Mouse (Mus musculus) neural tube, embryonic 14.5 days (tissue): ENCODE results near the gene Pou3f3. TPM values are rescaled to one million over a fixed set of nuclear protein-coding genes. Genes with fewer than 3 reads are reported as not detected.

Source experiments
- ATAC-seq: fragments of 200-750 bp; cut with Nextera tagmentation; 2 replicates; pipeline ENCODE4 v1.8.0; 2017; ENCODE audit warnings: low read depth, mild to moderate bottlenecking, moderate TSS enrichment, moderate library complexity
- H3K27ac ChIP-seq: fragments of 300-500 bp; sonication (generic); 2 replicates; pipeline ENCODE4 v1.5.1; 2014; ENCODE audit warnings: low read depth, mild to moderate bottlenecking, control low read depth, low read length, moderate library complexity, mixed read lengths
- H3K27me3 ChIP-seq: fragments of 300-500 bp; sonication (generic); 2 replicates; pipeline ENCODE4 v1.6.1; 2014; ENCODE audit warnings: low read length; ENCODE audit not compliant: control insufficient read depth, insufficient read depth
- H3K36me3 ChIP-seq: fragments of 300-500 bp; sonication (generic); 2 replicates; pipeline ENCODE4 v1.6.1; 2014; ENCODE audit warnings: low read length, mixed read lengths; ENCODE audit not compliant: control insufficient read depth, insufficient read depth
- H3K4me1 ChIP-seq: fragments of 300-500 bp; sonication (generic); 2 replicates; pipeline ENCODE4 v1.6.1; 2014; ENCODE audit warnings: low read length; ENCODE audit not compliant: control insufficient read depth, insufficient read depth
- H3K4me2 ChIP-seq: fragments of 300-500 bp; sonication (generic); 2 replicates; pipeline ENCODE4 v1.6.1; 2014; ENCODE audit warnings: mild to moderate bottlenecking, low read depth, low read length, control low read depth
- H3K4me3 ChIP-seq: fragments of 300-500 bp; sonication (generic); 2 replicates; pipeline ENCODE4 v1.5.1; 2014; ENCODE audit warnings: low read depth, low read length, control low read depth, mixed read lengths
- H3K9ac ChIP-seq: fragments of 300-500 bp; sonication (generic); replicated peaks from 2 replicates; pipeline ENCODE4 v1.6.1; 2014; ENCODE audit warnings: low read depth, mild to moderate bottlenecking, control low read depth, low read length, mixed read lengths
- H3K9me3 ChIP-seq: fragments of 300-500 bp; sonication (generic); 2 replicates; pipeline ENCODE4 v1.6.1; 2016; ENCODE audit warnings: low read length; ENCODE audit not compliant: control insufficient read depth
- WGBS: fragments of 180-500 bp; shearing (Covaris S2); extraction: QIAGEN DNeasy Blood & Tissue Kit; methylation state at CpG from one replicate; pipeline ENCODE4 v1.1.7; 2014; 5-methylcytosine and 5-hydroxymethylcytosine counted together
- polyA plus RNA-seq: library from polyadenylated mRNA; unstranded; fragments of >200 nt; fragmentation: Nextera tagmentation; extraction: Ambion mirVana; gene quantifications from 2 replicates; pipeline ENCODE4 v1.2.1, GENCODE M21; 2014

Gene Pou3f3
- polyA plus RNA-seq, 1 experiment from 2014 or later, result 10.4 TPM

DNA sequence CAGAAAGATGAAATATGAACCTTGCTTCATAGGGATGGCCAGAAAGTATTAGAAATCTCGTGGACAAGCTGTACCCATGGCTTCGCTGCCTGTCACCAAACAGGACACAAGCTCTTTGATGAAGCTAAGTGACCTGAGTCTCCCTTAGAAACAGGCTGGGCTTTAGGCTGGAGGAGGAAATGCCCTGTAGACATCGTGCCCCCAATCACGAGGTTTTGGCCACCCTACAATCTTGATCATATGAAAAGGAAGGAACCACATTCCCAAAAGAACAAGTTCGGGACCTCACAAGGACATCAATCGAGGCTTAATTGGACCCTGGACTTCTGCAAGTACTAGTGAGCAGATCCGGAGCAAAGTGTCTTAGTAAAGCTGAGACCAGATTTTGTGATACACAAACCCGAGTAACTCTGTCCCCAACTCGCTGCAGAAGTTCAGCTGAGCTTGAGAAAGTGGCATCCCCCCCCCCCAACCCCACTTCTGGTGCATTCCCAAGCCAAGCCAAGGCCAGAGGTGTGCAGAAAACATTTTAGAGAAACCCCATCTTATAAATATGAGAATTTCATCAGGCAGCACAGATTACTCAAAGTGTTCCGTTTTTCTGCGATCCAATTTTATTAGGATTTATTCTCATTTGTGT, 10.1 kb upstream of the Pou3f3 start:
- Histone ChIP-seq H3K4me2 (peak overlapping the region; percentile 95), H3K27me3 (no peaks in the 10 kb centered on the region), H3K9me3 (no peaks in the 10 kb centered on the region), H3K4me1 (peaks cover 23% of the 10 kb centered on the region), H3K27ac (peak overlapping the region; percentile 97; the same call in 1 of the 2 replicates), H3K9ac (peak overlapping the region; percentile 90), H3K4me3 (peak overlapping the region; percentile 49), H3K36me3 (no peaks in the 10 kb centered on the region)
- 3% methylated on average over 11 of the region's 11 CpGs for WGBS
- no peak for ATAC-seq

DNA sequence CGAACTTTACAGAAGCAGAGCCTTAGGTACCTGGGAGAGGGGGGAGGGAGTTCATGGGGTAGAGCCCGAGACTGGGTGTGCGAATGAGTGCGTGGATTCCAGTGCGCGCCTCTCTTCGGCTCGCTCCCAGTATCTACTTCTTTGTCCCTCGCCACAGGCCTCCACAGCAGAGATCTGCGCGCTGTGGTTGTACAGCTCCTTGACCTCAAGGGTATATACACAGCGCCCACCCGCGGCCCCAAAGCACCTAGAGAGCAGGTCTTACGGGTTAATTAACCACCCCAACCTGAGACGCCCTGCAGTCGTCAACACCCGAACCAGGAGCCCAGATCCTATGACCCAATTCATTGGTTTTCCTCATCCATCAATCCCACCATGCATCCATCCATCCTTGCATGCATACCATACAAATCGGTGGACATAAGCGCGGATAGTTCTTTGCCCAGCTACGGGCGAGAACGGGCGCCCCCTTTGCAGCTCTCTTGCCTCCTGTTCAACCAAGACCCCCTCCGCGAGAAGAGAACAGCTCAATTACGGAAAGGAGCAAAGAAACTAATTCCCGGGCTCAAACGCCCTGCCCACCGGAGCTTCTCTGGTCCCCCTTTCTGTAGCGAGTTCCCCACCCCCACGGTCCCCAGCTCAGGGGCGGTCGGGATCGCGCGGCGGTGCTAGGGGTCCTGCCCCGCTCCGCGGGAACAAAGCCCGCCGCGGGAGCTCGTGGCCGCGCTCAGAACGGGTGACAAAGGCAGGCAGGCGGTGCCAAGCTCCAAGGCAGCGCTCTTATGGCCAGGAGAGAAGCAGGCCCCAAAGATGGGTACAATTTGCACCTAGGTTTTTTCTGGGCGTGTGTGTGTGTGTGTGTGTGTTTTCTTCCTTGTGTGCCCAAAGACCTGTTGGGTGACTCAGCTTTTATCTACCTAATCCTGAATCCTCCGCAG, 9.1 kb upstream of the Pou3f3 start:
- H3K27ac ChIP-seq, result peak overlapping the region; percentile 97
- H3K9ac ChIP-seq, result peak overlapping the region; percentile 90
- H3K4me1 ChIP-seq, result peaks cover 23% of the 10 kb centered on the region

DNA sequence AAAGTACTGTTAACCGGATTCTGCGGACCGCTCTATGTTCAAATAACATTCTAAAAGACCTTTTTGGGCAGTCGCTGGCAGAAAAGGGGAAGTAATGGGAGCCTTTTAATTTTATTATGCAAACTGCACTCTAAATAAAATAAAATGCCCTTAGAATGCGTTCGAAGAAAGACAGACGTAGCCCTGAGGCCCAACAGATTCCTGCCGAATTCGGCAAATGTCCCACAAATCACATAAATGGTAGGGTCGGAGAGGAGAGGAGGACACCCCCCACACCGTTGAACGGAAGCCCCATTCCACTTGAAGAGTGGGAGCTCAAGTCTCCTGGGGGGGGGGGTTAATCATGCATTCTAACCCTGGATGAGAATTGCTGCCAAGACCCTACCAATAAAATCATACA, 8.3 kb upstream of the Pou3f3 start:
- Histone ChIP-seq H3K4me1 (peaks cover 27% of the 10 kb centered on the region), H3K9me3 (no peaks in the 10 kb centered on the region), H3K27ac (peak overlapping the region; percentile 97), H3K4me2 (peak overlapping the region; percentile 95), H3K27me3 (no peaks in the 10 kb centered on the region), H3K9ac (peak overlapping the region; percentile 90), H3K4me3 (peak overlapping the region; percentile 49), H3K36me3 (no peaks in the 10 kb centered on the region)
- ATAC-seq, result no peak
- 2% methylated on average over 12 of the region's 12 CpGs for WGBS

More for the DNA sequence above, 9.1 kb upstream of the Pou3f3 start:
- Histone ChIP-seq H3K9me3 (no peaks in the 10 kb centered on the region), H3K4me3 (peak overlapping the region; percentile 49), H3K4me2 (peak overlapping the region; percentile 95), H3K27me3 (no peaks in the 10 kb centered on the region), H3K36me3 (no peaks in the 10 kb centered on the region)
- WGBS, result under 1% methylated on average over 53 of the region's 53 CpGs
- ATAC-seq, result peak; percentile 75

DNA sequence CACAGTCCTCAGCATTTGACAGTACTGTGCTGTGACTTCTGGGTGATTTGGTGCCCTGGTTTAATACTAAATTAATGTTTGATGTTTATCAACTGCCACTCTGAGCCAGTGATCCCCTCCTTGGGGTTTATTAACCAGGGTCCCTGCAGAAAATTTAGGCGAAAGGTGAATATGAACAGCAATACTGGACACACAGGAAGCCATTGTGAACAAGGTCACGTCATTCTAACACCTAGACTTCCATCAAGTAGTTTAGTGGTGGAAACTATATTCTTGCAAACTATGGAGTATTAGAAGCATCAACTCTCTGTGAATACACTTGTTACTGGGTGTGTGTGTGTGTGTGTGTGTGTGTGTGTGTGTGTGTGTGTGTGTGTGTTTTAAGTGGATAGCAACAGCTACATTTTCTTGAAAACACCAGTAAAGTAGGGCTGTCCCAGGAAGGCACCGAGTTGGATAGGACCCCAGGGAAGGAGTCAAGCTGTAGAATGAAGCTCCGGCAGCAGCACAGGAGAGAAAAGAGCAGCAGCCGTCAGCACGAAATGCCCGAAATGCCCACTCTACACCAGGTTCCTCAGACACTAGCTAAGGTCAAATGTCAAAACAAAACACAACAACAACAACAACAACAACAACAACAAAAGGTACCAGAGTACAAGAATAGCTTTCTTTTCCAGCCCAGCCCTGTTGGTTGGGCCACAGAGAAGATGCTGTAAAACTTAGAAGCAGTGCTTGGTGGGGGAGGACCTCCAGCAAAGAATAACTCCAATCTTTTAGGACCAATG, 7.6 kb upstream of the Pou3f3 start:
- Histone ChIP-seq H3K36me3 (no peaks in the 10 kb centered on the region), H3K4me2 (peak overlapping the region; percentile 95; the same call in 1 of the 2 replicates), H3K27me3 (no peaks in the 10 kb centered on the region), H3K4me3 (no peak overlapping the region), H3K9ac (0 out of 2 replicates have a peak overlapping the region, but pooled peaks have one; percentile 12), H3K27ac (peak overlapping the region; percentile 45; the same call in 1 of the 2 replicates), H3K9me3 (no peaks in the 10 kb centered on the region), H3K4me1 (peaks cover 27% of the 10 kb centered on the region)
- no peak for ATAC-seq
- WGBS, result 7% methylated on average over 7 of the region's 7 CpGs

DNA sequence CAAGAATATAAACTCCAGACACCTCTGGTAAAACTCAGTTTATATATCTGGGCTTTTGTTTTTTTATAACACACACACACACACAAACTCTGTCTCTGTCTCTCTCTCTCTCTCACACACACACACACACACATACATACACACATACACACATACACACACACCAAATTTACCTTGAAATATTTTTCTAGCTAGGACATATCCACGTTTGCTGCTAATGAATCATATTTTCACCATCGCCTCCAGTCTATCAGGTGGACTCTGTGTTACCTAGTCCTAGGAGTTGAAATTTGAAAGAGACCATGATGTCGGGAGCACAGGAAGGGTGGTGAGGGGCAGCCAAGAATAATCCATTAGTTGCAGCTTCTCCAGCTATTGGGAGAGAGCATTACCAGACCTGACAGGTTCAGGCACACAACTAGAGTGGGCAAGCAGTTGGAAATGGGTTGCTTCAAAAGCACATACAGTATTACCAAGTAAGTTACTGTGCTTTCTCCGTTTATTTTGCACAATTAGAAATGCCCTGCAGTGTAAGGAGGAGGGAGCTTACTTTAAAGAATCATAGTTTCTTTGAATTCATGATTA, 6.9 kb upstream of the Pou3f3 start:
- Histone ChIP-seq H3K27me3 (no peaks in the 10 kb centered on the region), H3K9ac (no peak overlapping the region), H3K4me3 (peak overlapping the region; percentile 12; the same call in 1 of the 2 replicates), H3K36me3 (no peaks in the 10 kb centered on the region), H3K4me2 (peak overlapping the region; percentile 95), H3K27ac (no peak overlapping the region), H3K9me3 (no peaks in the 10 kb centered on the region), H3K4me1 (peaks cover 27% of the 10 kb centered on the region)
- 7% methylated on average over 4 of the region's 4 CpGs for WGBS
- ATAC-seq, result no peak

DNA sequence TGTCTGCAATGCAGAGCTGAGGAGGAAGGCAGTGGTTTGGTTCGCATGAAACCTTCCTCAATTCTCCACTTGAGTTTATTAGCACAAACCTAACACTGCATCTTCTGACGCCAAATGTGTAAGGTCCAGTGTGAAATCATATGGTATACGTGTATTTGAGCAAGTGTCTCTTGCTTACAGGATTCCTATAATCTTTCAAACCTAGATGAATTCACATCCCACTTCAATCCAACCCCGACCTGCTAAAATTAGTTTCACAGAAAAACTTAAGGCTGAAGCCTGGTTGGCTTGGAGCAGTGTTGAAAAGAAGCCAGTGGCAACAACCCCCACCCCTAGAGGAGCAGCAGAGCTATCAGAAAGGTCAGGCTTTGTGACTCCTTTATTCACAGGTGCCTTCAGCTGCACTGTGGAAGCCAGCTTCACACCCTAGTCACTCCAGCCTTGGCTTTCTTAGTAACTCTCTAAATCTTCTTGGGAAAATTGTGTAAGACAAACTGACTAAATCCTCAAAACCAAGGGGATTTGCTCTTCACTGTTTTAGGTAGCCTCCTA, 5.5 kb upstream of the Pou3f3 start:
- 11% methylated on average over 4 of the region's 4 CpGs for WGBS
- no peak for ATAC-seq
- Histone ChIP-seq H3K36me3 (no peaks in the 10 kb centered on the region), H3K9ac (peak overlapping the region; percentile 21; the same call in 1 of the 2 replicates), H3K27me3 (no peaks in the 10 kb centered on the region), H3K9me3 (no peaks in the 10 kb centered on the region), H3K27ac (peak overlapping the region; percentile 28), H3K4me1 (peaks cover 19% of the 10 kb centered on the region), H3K4me3 (peak overlapping the region; percentile 7; the same call in 1 of the 2 replicates), H3K4me2 (peak overlapping the region; percentile 95)

DNA sequence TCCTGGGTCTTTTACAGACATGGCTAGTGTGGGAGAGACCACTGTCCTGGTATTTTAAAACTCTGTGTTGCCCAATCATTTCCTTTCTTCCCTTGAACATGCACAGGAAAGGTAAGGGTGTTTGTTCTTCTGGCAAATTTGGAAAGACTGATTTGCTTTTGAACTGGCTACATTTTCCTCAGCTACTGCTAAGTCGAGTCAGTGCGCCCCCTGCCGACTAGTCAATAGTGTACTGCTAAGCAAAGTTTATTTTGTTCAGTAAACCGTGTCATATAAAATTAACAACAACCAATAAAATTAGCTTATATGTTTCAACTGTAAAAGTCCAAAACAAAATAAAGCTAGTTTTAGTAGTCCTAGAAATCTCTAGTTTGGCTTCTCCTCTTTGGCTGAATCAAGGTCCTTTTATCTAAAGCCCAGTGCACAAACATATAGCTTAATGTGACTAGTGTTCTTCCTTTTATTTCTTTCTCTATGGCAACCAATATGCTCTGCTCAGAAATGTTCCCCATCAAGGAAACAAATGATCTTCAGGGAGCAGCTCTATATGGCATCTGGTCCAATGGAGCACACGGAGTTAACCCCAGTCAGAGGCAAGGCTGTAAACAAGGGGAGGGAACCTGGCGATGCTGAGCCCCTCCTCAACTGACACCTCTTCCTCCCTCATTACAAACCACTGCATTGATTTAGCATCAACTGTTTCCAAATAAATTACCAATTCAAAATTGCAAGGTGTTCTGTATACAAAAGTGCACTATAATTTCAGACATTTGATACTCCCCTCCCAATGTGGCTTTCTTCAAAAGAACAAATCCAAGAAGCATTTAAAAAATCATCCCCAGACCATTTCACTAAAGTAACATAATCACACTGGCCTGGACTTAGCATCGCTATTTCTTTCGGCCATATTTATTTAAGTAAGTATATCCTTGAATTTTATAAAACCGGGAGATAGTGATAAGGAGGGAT, 4.1 kb upstream of the Pou3f3 start:
- ATAC-seq, result peak; percentile 32
- Histone ChIP-seq H3K4me2 (peak overlapping the region; percentile 95), H3K9ac (peak overlapping the region; percentile 54; the same call in 1 of the 2 replicates), H3K9me3 (no peaks in the 10 kb centered on the region), H3K36me3 (no peaks in the 10 kb centered on the region), H3K27ac (peak overlapping the region; percentile 97), H3K4me3 (peak overlapping the region; percentile 78), H3K27me3 (0 out of 2 replicates have a peak, but pooled peaks cover 2% of the 10 kb centered on the region), H3K4me1 (peaks cover 14% of the 10 kb centered on the region; the same call in 1 of the 2 replicates)
- WGBS, result 1% methylated on average over 9 of the region's 9 CpGs
